ENCODE assay signal across 11 mouse cellular contexts in the genomic region with DNA sequence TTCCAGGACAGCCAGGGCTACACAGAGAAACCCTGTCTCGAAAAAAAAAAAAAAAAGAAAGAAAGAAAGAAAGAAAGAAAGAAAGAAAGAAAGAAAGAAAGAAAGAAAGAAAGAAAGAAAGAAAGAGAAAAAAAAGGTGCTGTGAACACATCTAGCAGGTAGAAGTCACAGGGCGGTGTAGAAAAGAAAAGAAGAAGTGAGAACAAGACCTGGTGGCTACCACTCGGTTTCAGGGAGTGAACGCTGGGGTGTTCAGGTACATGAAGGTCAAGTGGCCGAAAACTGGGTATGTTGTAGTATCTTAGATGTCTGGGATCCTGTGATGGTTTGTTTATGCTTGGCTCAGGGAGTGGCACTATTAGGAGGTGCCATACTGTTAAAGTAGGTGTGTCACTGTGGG. TPM values are rescaled to one million over a fixed set of nuclear protein-coding genes. Genes with fewer than 3 reads are reported as not detected.
DNase-seq lines count a peak whose midpoint lies in the region; TF ChIP-seq lines count a peak whose summit lies in the region.
"Not testable (repeated sequence)": the region's sequence is repeated elsewhere in the genome, so short reads cannot be mapped to it uniquely, and the experiment has no call there.
"Had no signal": no experiment of that assay in that cellular context is flagged by ENCODE, and none has a peak within 500 bp of the region (broad histone marks: within the 10 kb centered on the region; RNA-seq: fewer than 3 reads in every experiment).

No protein-coding gene starts in this region.

- not testable (repeated sequence) for H3K4me2 ChIP-seq in CH12.LX (ENCODE audit: insufficient read depth, low read depth, poor library complexity, severe bottlenecking)

- H3K36me3 ChIP-seq in CH12.LX (replicated peaks in 1 of 2; ENCODE audit: control insufficient read depth in 1 of 2, insufficient read depth in 1 of 2, low read length in 1 of 2) = not testable (repeated sequence)

- not testable (repeated sequence) for H3K9ac ChIP-seq in CH12.LX (ENCODE audit: insufficient read depth, low read depth)

- TF ChIP-seq POLR2A in CH12.LX (IDR thresholded peaks at IDR 0.05; ENCODE audit: low read depth, low read length) = not testable (repeated sequence)

- H3K4me1 ChIP-seq in CH12.LX (ENCODE audit: control insufficient read depth in 1 of 2, insufficient read depth in 2 of 2) = not testable (repeated sequence)

- in situ Hi-C loops in CH12.LX (cut with MboI; ENCODE audit: low pct_ligation_motif_present, low pct_unique_long_range_greater_than_20kb, low sequenced_read_pairs) = not testable (repeated sequence)

- not testable (repeated sequence) for TF ChIP-seq RAD21 in CH12.LX (IDR thresholded peaks at IDR 0.05; ENCODE audit: low read depth, low read length)

- not testable (repeated sequence) for H3K27me3 ChIP-seq in CH12.LX (replicated peaks)

- not testable (repeated sequence) for H3K27ac ChIP-seq in CH12.LX (ENCODE audit: insufficient read depth, low read depth)

- TF ChIP-seq CTCF in CH12.LX (conservative IDR thresholded peaks at IDR 0.05 in 1 of 2, IDR thresholded peaks at IDR 0.05 in 1 of 2; ENCODE audit: low read depth in 2 of 2, low read length in 2 of 2) = not testable (repeated sequence)

- H3K4me3 ChIP-seq in CH12.LX (replicated peaks in 1 of 3; ENCODE audit: low read depth in 2 of 3, low read length in 2 of 3, poor library complexity in 1 of 3) = not testable (repeated sequence)

- DNase-seq in A20 (ENCODE audit: low read depth, low spot score) (peak; percentile 70), CH12.LX (ENCODE audit: extremely low read depth) (peak; percentile 33)

- dilution Hi-C loops in CH12.LX (cut with MboI; ENCODE audit: extremely low pct_ligation_motif_present, extremely low pct_unique_long_range_greater_than_20kb, low sequenced_read_pairs) = not testable (repeated sequence)

- not testable (repeated sequence) for H3K79me2 ChIP-seq in CH12.LX (replicated peaks; ENCODE audit: control insufficient read depth, extremely low read depth, insufficient read depth, poor library complexity, severe bottlenecking)

- not testable (repeated sequence) for H3K9me3 ChIP-seq in CH12.LX (replicated peaks; ENCODE audit: low read length)

- TF ChIP-seq EP300 in CH12.LX (IDR thresholded peaks at IDR 0.05; ENCODE audit: low read length) = peak; percentile 71

TF ChIP-seq in CH12.LX, 34 proteins besides CTCF, POLR2A, EP300 and RAD21:
- peak; percentile 53; the same call in 1 of the 2 replicates for TF ChIP-seq RCOR1 (conservative IDR thresholded peaks at IDR 0.05; ENCODE audit: low read depth, low read length)
- TF ChIP-seq IRF4 (IDR thresholded peaks at IDR 0.05; ENCODE audit: low read depth, low read length) = peak; percentile 89
TF ChIP-seq in CH12.LX: peak in this region for 2; not testable (repeated sequence) for 32.

RNA-seq across cellular contexts. Expression of gene Scrg1, which starts 9.8 kb away (rescaled TPM):
- total RNA-seq in CH12.LX (2012; rRNA removed) (not detected in 2 replicates), CH12.LX (2014; rRNA removed) (not detected in 2 replicates)
- polyA plus RNA-seq in CH12.LX (2012; ENCODE audit: insufficient read length, low read depth) = not detected in 2 replicates
- total RNA-seq: adrenal gland, postnatal 25 days; ES-E14; G1E; MEL had no signal
- polyA plus RNA-seq: activated CD4-positive, CD25-positive, alpha-beta regulatory T cell, adult 4 months; adrenal gland, adult 2 months; C2C12; CD4-positive, CD25-positive, alpha-beta regulatory T cell, adult 4 months; G1E; Patski had no signal

RNA-seq across cellular contexts. Expression of gene Sap30, which starts 41.8 kb away (rescaled TPM):
- total RNA-seq in CH12.LX (2012; rRNA removed) (37.1 and 38.1 TPM in 2 replicates), CH12.LX (2014; rRNA removed) (82.6 and 93.5 TPM in 2 replicates)
- polyA plus RNA-seq in CH12.LX (2012; ENCODE audit: insufficient read length, low read depth) = 33.9 and 39.6 TPM in 2 replicates
